Mouse (Mus musculus) heart, postnatal 25 days (tissue): ENCODE data around the gene Jarid2. TPM values are rescaled to one million over a fixed set of nuclear protein-coding genes. Genes with fewer than 3 reads are reported as not detected.
"Not testable (repeated sequence)": the region's sequence is repeated elsewhere in the genome, so short reads cannot be mapped to it uniquely, and the experiment has no call there.

Source experiments
- DNase-seq: peaks from one replicate; pipeline ENCODE4 v3.0.0; 2022; ENCODE audit warnings: low spot score
- intact Hi-C: fragments of 180-260 bp; cut with DNase I; formaldehyde crosslinking; loops from one replicate; pipeline ENCODE4 v1.15.1; 2025
- total RNA-seq, 2 experiments: library from RNA; stranded (reverse); gene quantifications; 2 replicates each; pipeline ENCODE4 v1.2.3; 2021

Gene Jarid2
- total RNA-seq = 10 to 100 TPM; 32.5 to 33.2 TPM

GRCm38 (mm10) chr13:44729424-44729971 is at the start of gene Jarid2:
Jarid2 (plus strand) TSS chr13:44729474.
- DNase-seq = peak; percentile 16
- intact Hi-C loops = loop anchor here (5.0 kb wide), 2 partner anchors 107 to 497 kb away; no protein-coding TSS in a partner anchor

GRCm38 (mm10) chr13:44681051-44681450 is 48.2 kb upstream of the Jarid2 start:
- DNase-seq = no peak
- intact Hi-C loops = no loop called here

GRCm38 (mm10) chr13:44688140-44688539 is 41.1 kb upstream of the Jarid2 start:
- DNase-seq = no peak

GRCm38 (mm10) chr13:44697628-44698027 is 31.6 kb upstream of the Jarid2 start:
- intact Hi-C loops = loop anchor here (5.0 kb wide), 1 partner anchor 600 kb away; no protein-coding TSS in a partner anchor

More at GRCm38 (mm10) chr13:44688140-44688539, 41.1 kb upstream of the Jarid2 start:
- intact Hi-C loops = no loop called here

GRCm38 (mm10) chr13:44704036-44704801 is 25.1 kb upstream of the Jarid2 start:
- no peak for DNase-seq
- intact Hi-C loops = no loop called here

More at GRCm38 (mm10) chr13:44697628-44698027, 31.6 kb upstream of the Jarid2 start:
- DNase-seq = no peak

GRCm38 (mm10) chr13:44705031-44705742 is 24.1 kb upstream of the Jarid2 start:
- DNase-seq = no peak
- intact Hi-C loops = no loop called here

- DNase-seq = no peak
- intact Hi-C loops = no loop called here
Observed at GRCm38 (mm10) chr13:44705743-44706044, 23.6 kb upstream of the Jarid2 start.

- intact Hi-C loops = no loop called here
- no peak for DNase-seq
Observed at GRCm38 (mm10) chr13:44706206-44706915, 22.9 kb upstream of the Jarid2 start.

GRCm38 (mm10) chr13:44707176-44707575 is 22.1 kb upstream of the Jarid2 start:
- DNase-seq = no peak
- intact Hi-C loops = no loop called here

GRCm38 (mm10) chr13:44708336-44709017 is 20.8 kb upstream of the Jarid2 start:
- intact Hi-C loops = no loop called here
- DNase-seq = no peak

GRCm38 (mm10) chr13:44709747-44710480 is 19.4 kb upstream of the Jarid2 start:
- DNase-seq = no peak

GRCm38 (mm10) chr13:44711062-44711461 is 18.2 kb upstream of the Jarid2 start:
- no peak for DNase-seq
- intact Hi-C loops = no loop called here

More at GRCm38 (mm10) chr13:44709747-44710480, 19.4 kb upstream of the Jarid2 start:
- intact Hi-C loops = no loop called here

- intact Hi-C loops = no loop called here
- DNase-seq = no peak
Observed at GRCm38 (mm10) chr13:44711882-44712281, 17.4 kb upstream of the Jarid2 start.

GRCm38 (mm10) chr13:44715187-44715885 is 13.9 kb upstream of the Jarid2 start:
- DNase-seq = no peak
- intact Hi-C loops = no loop called here

- intact Hi-C loops = no loop called here
- DNase-seq = no peak
Observed at GRCm38 (mm10) chr13:44717838-44718237, 11.4 kb upstream of the Jarid2 start.

GRCm38 (mm10) chr13:44718465-44718864 is 10.8 kb upstream of the Jarid2 start:
- intact Hi-C loops, DNase-seq: not testable (repeated sequence)

GRCm38 (mm10) chr13:44720094-44720493 is 9.2 kb upstream of the Jarid2 start:
- intact Hi-C loops = no loop called here

GRCm38 (mm10) chr13:44721891-44722547 is 7.3 kb upstream of the Jarid2 start:
- DNase-seq = no peak
- intact Hi-C loops = no loop called here

More at GRCm38 (mm10) chr13:44720094-44720493, 9.2 kb upstream of the Jarid2 start:
- no peak for DNase-seq
